Comparison of ENCODE assay signal across 24 mouse cellular contexts in genomic region chr4:97782069-97782468, GRCm38 (mm10). TPM values are rescaled to one million over a fixed set of nuclear protein-coding genes. Genes with fewer than 3 reads are reported as not detected.
A peak's percentile ranks its signal among the peaks of the same experiment; 100 is the strongest.
DNase-seq lines count a peak whose midpoint lies in the region; ATAC-seq and TF ChIP-seq lines count a peak whose summit lies in the region.
"Had no signal": no experiment of that assay in that cellular context is flagged by ENCODE, and none has a peak within 500 bp of the region (broad histone marks: within the 10 kb centered on the region; RNA-seq: fewer than 3 reads in every experiment).

No protein-coding gene starts in this region.

- no peak overlapping the region for H3K27ac ChIP-seq in hindbrain, embryonic 13.5 days
- H3K27ac ChIP-seq in hindbrain, embryonic 10.5 days = no peak overlapping the region
- no peak overlapping the region for H3K27ac ChIP-seq in midbrain, postnatal 0 days (ENCODE audit: low read depth, low read length)
- H3K27ac ChIP-seq in midbrain, embryonic 10.5 days (replicated peaks) = no peak overlapping the region
- H3K27ac ChIP-seq: embryonic facial prominence, embryonic 12.5 days; heart, embryonic 13.5 days; liver, embryonic 13.5 days; lung, embryonic 15.5 days had no signal

- peak overlapping the region; percentile 36; the same call in 1 of the 2 replicates for H3K4me2 ChIP-seq in hindbrain, embryonic 13.5 days
- H3K4me2 ChIP-seq in midbrain, postnatal 0 days (ENCODE audit: low read depth, low read length, poor library complexity, severe bottlenecking) = peak overlapping the region; percentile 18; the same call in 1 of the 2 replicates
- H3K4me2 ChIP-seq: embryonic facial prominence, embryonic 12.5 days; heart, embryonic 13.5 days; liver, embryonic 13.5 days; lung, embryonic 15.5 days had no signal

- H3K4me1 ChIP-seq in hindbrain, embryonic 13.5 days (replicated peaks) = peaks cover 18% of the 10 kb centered on the region
- peaks cover 16% of the 10 kb centered on the region for H3K4me1 ChIP-seq in hindbrain, embryonic 10.5 days (replicated peaks)
- H3K4me1 ChIP-seq in midbrain, postnatal 0 days (ENCODE audit: insufficient read depth, low read length) = no peaks in the 10 kb centered on the region
- H3K4me1 ChIP-seq in midbrain, embryonic 10.5 days = peaks cover 22% of the 10 kb centered on the region

- H3K36me3 ChIP-seq in hindbrain, embryonic 13.5 days = peaks cover 9% of the 10 kb centered on the region
- peaks cover 23% of the 10 kb centered on the region for H3K36me3 ChIP-seq in hindbrain, embryonic 10.5 days
- H3K36me3 ChIP-seq in midbrain, postnatal 0 days (ENCODE audit: insufficient read depth, low read length) = no peaks in the 10 kb centered on the region
- H3K36me3 ChIP-seq in midbrain, embryonic 10.5 days = peaks cover 11% of the 10 kb centered on the region

- DNase-seq in cerebellum, postnatal 10 days = peak; percentile 42 to 61
- DNase-seq in hindbrain, embryonic 10.5 days (ENCODE audit: low spot score) = no peak
- no peak for DNase-seq in midbrain, postnatal 0 days (ENCODE audit: low spot score)
- no peak for DNase-seq in midbrain, embryonic 10.5 days (ENCODE audit: low spot score)
- DNase-seq in lung, postnatal 14 days = no peak
- DNase-seq in embryo, embryonic 10 days (ENCODE audit: low spot score) = no peak
- DNase-seq: heart, postnatal 4 days; kidney, postnatal 36 days; layer of hippocampus, adult 9-11 months; liver, embryonic 13.5 days; retina, postnatal 1 day; thymus, adult 2 months had no signal

- H3K4me3 ChIP-seq in hindbrain, embryonic 13.5 days = no peak overlapping the region; the same call in 1 of the 2 replicates
- H3K4me3 ChIP-seq in hindbrain, embryonic 10.5 days = no peak overlapping the region
- no peak overlapping the region for H3K4me3 ChIP-seq in midbrain, postnatal 0 days (ENCODE audit: low read depth, low read length)
- no peak overlapping the region for H3K4me3 ChIP-seq in midbrain, embryonic 10.5 days
- H3K4me3 ChIP-seq: embryonic facial prominence, embryonic 12.5 days; heart, embryonic 13.5 days; liver, embryonic 13.5 days; lung, embryonic 15.5 days had no signal

- no peak for TF ChIP-seq CTCF in midbrain, postnatal 0 days (IDR thresholded peaks at IDR 0.05)

- ATAC-seq in cerebellum, adult (ENCODE audit: insufficient number of reproducible peaks, low FRiP score, low TSS enrichment) = no peak
- ATAC-seq in hindbrain, embryonic 13.5 days (ENCODE audit: low FRiP score) = no peak
- no peak for ATAC-seq in midbrain, postnatal 0 days (ENCODE audit: low FRiP score)
- ATAC-seq: activated CD4-positive, CD25-positive, alpha-beta regulatory T cell, adult 4 months; CD4-positive, CD25-positive, alpha-beta regulatory T cell, adult 4 months; intestine, embryonic 16.5 days had no signal

- no peak overlapping the region for H3K9ac ChIP-seq in hindbrain, embryonic 13.5 days
- no peak overlapping the region for H3K9ac ChIP-seq in midbrain, postnatal 0 days (replicated peaks; ENCODE audit: low read length, poor library complexity, severe bottlenecking)
- H3K9ac ChIP-seq: embryonic facial prominence, embryonic 12.5 days; heart, embryonic 13.5 days; liver, embryonic 13.5 days; lung, embryonic 15.5 days had no signal

- H3K27me3 ChIP-seq in hindbrain, embryonic 13.5 days = peaks cover 8% of the 10 kb centered on the region; the same call in 1 of the 2 replicates
- peaks cover 99% of the 10 kb centered on the region for H3K27me3 ChIP-seq in hindbrain, embryonic 10.5 days (ENCODE audit: insufficient read depth, poor library complexity, severe bottlenecking)
- peaks cover 4% of the 10 kb centered on the region; the same call in 1 of the 2 replicates for H3K27me3 ChIP-seq in midbrain, postnatal 0 days (ENCODE audit: insufficient read depth, low read length)
- H3K27me3 ChIP-seq in midbrain, embryonic 10.5 days (ENCODE audit: low read depth, poor library complexity, severe bottlenecking) = peaks cover 100% of the 10 kb centered on the region
- H3K27me3 ChIP-seq: heart, embryonic 13.5 days; lung, embryonic 15.5 days had no signal

- 82% methylated on average over 3 of the region's 3 CpGs for WGBS in hindbrain, embryonic 13.5 days
- 89% methylated on average over 3 of the region's 3 CpGs for WGBS in hindbrain, embryonic 10.5 days
- 83% methylated on average over 3 of the region's 3 CpGs for WGBS in midbrain, postnatal 0 days
- WGBS in midbrain, embryonic 10.5 days = 92% methylated on average over 3 of the region's 3 CpGs

- no peaks in the 10 kb centered on the region for H3K9me3 ChIP-seq in hindbrain, embryonic 13.5 days
- no peaks in the 10 kb centered on the region for H3K9me3 ChIP-seq in hindbrain, embryonic 10.5 days
- H3K9me3 ChIP-seq in midbrain, postnatal 0 days (ENCODE audit: low read length) = no peaks in the 10 kb centered on the region
- peaks cover 11% of the 10 kb centered on the region; the same call in 1 of the 2 replicates for H3K9me3 ChIP-seq in midbrain, embryonic 10.5 days (replicated peaks)
- H3K9me3 ChIP-seq: embryonic facial prominence, embryonic 12.5 days; heart, embryonic 13.5 days; liver, embryonic 13.5 days; lung, embryonic 15.5 days had no signal

RNA-seq across cellular contexts. Expression of gene E130114P18Rik, which starts 4.2 kb away (rescaled TPM):
- 34.2 and 37.0 TPM in 2 replicates for polyA plus RNA-seq in hindbrain, embryonic 13.5 days (2015; fragmentation: Nextera tagmentation; extraction: Ambion mirVana)
- polyA plus RNA-seq in hindbrain, embryonic 10.5 days (2016; fragmentation: Nextera tagmentation; extraction: Ambion mirVana) = 12.7 and 18.4 TPM in 2 replicates
- total RNA-seq in midbrain, postnatal 0 days (2014; rRNA removed) = 8.4 and 13.5 TPM in 2 replicates
- 13.7 and 16.2 TPM in 2 replicates for polyA plus RNA-seq in midbrain, postnatal 0 days (2015; fragmentation: Nextera tagmentation; extraction: Ambion mirVana)
- polyA plus RNA-seq in midbrain, embryonic 10.5 days (2016; fragmentation: Nextera tagmentation; extraction: Ambion mirVana) = 2.7 and 3.9 TPM in 2 replicates
- total RNA-seq: adrenal gland, postnatal 14 days; ES-E14; granulocyte monocyte progenitor cell, adult 5-6 weeks; heart, postnatal 4 days; monocyte, adult 5-6 weeks had no signal
- polyA plus RNA-seq: activated CD4-positive, CD25-positive, alpha-beta regulatory T cell, adult 4 months; CD4-positive, CD25-positive, alpha-beta regulatory T cell, adult 4 months had no signal

RNA-seq across cellular contexts. Expression of gene Nfia, which starts 9.5 kb away (rescaled TPM):
- polyA plus RNA-seq in hindbrain, embryonic 13.5 days (2015; fragmentation: Nextera tagmentation; extraction: Ambion mirVana) = 48.1 and 53.2 TPM in 2 replicates
- polyA plus RNA-seq in hindbrain, embryonic 10.5 days (2016; fragmentation: Nextera tagmentation; extraction: Ambion mirVana) = 10.9 and 17.5 TPM in 2 replicates
- total RNA-seq in midbrain, postnatal 0 days (2014; rRNA removed) = 45.9 and 51.7 TPM in 2 replicates
- 29.9 and 35.7 TPM in 2 replicates for polyA plus RNA-seq in midbrain, postnatal 0 days (2015; fragmentation: Nextera tagmentation; extraction: Ambion mirVana)
- polyA plus RNA-seq in midbrain, embryonic 10.5 days (2016; fragmentation: Nextera tagmentation; extraction: Ambion mirVana) = 5.9 and 13.3 TPM in 2 replicates

Comparison
In these comparisons a context has a peak if more than half of its experiments do, and no peak if none do; other contexts are left out.
1. DNase-seq: peak in cerebellum, postnatal 10 days (2 of 2); none in hindbrain, embryonic 10.5 days (single experiment), midbrain, postnatal 0 days (single experiment), midbrain, embryonic 10.5 days (single experiment), lung, postnatal 14 days (single experiment) and embryo, embryonic 10 days (single experiment).